Mouse (Mus musculus): ENCODE measurements around the gene Impad1. TPM values are rescaled to one million over a fixed set of nuclear protein-coding genes. Genes with fewer than 3 reads are reported as not detected.

The Impad1 gene
- total RNA-seq, 2 experiments from 2014 or later = 50.3 to 55.7 TPM

DNA sequence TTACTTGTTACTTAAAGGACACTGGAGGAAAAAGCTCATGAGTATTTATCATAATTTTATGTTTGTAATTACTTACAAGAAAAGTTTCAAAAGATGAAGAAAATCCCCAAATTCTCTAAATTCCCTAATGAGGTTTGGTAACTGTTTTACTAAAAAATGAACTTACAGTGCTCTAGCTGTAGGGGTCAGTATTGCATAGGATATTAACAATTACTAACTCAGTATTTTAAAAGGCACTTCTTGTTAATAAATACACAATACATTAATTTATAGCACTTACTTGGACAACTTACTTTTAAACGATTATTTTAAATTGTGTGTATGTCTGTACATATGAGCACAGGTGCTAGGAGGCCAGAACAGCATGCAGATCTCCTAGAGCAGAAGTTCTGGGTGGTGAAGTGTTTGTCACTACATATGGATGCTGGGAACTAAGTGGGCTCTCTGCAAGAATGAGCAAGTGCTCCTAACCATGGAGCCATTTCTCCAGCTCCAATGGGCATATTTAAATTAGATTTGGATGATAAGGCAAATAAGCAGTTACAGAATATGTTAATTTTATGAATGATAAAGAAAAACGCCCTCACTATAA lies 21.5 kb downstream of the Impad1 start:
- DNase-seq (ENCODE audit: low spot score in 2 of 2) = no peak
- peak; percentile 94 for TF ChIP-seq CTCF (conservative IDR thresholded peaks at IDR 0.05)
- Histone ChIP-seq H3K27ac (no peak overlapping the region), H3K4me3 (no peak overlapping the region)

DNA sequence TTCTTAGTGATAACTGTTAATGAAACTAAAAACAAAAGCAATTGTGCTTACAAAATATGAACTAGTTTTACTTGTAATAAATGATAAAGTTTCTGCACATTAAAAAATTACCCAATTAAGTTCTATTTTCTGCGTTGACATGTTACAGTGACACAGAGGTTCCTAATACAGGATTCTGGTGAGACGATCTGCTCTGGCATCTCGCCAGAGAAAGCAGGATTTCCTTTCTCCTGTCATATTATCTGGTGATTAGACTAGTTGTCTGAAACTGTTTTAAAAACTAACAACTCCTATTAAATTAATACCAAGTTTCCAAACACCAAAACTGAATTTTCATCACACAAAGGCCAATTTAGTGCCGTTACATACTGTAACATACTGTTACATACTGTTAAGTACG lies 27.3 kb downstream of the Impad1 start:
- Histone ChIP-seq H3K27ac (no peak overlapping the region), H3K4me3 (no peak overlapping the region)
- no peak for TF ChIP-seq CTCF (conservative IDR thresholded peaks at IDR 0.05)
- no peak for DNase-seq (ENCODE audit: low spot score in 2 of 2)

DNA sequence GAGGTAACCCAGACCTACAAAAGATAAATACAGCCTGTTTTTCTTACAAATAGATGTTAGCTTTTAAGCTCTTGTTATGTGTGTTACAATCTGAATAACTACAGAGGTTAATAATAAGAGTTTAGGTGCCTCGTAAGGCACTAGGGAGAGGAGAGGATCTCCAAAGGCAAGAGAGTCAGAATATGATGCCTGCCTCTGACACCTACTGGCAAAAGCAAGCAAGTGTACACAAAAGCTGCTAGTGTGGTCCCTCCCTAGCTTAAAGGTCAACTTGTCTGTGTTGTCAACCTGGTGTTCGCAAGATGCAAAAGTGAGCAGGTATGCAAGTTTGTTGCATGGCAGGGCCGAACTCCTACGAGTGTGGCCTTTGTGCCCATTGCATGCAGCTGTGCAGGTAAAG lies 34.8 kb downstream of the Impad1 start:
- peak; percentile 59 for TF ChIP-seq CTCF (conservative IDR thresholded peaks at IDR 0.05)
- DNase-seq (ENCODE audit: low spot score in 2 of 2) = no peak
- no peak overlapping the region for H3K4me3 ChIP-seq
- H3K27ac ChIP-seq = no peak overlapping the region

DNA sequence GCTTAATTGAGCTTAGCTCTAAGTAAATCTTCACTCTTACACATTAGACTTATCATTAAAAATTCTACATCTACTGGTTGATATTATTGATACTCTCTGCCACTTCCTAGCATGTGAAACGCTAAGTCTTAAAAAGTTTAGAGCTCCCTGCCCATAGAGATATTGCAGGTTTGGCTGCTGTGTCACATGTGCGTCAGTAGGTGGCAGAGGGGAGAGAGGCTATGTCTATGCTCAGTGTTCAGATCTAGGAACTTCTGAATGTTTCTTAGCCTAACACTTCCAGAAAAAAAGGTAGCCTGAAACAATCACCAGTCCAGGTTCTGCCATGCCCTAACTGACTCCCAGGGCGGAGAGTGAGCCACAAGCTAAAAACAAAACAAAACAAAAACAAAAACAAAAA lies 63.7 kb downstream of the Impad1 start:
- Histone ChIP-seq H3K4me3 (no peak overlapping the region), H3K27ac (no peak overlapping the region)
- peak in 1 of 2 experiments; percentile 31 for DNase-seq (ENCODE audit: low spot score in 2 of 2)
- TF ChIP-seq CTCF (conservative IDR thresholded peaks at IDR 0.05) = peak; percentile 76

DNA sequence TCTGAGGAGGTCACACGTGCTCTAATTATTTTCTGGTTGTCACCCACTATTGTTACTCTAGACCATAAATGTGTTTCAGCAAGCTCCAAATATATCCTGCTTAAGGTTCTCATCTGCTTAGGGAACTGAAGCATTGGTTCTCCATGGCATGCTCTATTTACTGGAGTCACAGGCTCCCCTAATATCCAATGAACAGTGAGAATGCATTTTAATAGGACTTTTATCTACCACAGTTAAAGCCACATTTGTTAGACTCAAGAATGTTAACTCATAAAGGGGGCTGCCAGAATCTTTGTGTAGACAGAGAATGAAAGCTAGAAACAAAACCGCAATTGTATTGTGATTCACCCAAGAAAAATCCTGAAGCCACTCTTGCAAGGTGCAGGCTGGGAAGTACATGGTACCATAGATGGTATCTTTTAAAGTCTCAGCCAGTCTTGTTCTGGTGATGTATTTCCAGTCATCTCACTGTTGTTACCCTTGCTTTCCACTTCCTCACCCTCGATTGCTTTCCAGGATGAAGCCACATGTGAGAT lies 66.8 kb downstream of the Impad1 start:
- TF ChIP-seq CTCF (conservative IDR thresholded peaks at IDR 0.05) = no peak
- no peak for DNase-seq (ENCODE audit: low spot score in 2 of 2)

DNA sequence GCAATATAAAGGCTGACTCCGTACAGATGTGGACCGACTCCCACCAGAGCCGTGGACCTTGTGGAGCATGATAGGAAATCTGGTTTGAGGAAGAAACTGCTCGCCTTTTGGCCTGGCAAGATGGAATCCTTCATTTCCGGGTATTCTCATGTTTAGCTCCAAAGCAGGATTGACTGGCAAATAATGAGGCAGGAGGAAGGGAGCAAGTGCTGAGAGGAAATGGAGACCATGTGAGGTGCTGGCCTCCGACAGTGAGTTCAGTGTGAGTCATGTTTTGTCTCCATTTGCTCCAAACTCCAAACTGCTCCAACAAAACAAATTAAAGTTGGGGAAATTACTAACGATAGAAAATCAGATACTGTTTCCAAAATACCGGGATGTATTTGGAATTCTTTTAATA lies 69.3 kb downstream of the Impad1 start:
- Histone ChIP-seq H3K27ac (no peak overlapping the region), H3K4me3 (no peak overlapping the region)
- TF ChIP-seq CTCF (conservative IDR thresholded peaks at IDR 0.05) = no peak
- no peak for DNase-seq (ENCODE audit: low spot score in 2 of 2)

More for the DNA sequence above, 66.8 kb downstream of the Impad1 start:
- no peak overlapping the region for H3K27ac ChIP-seq
- no peak overlapping the region for H3K4me3 ChIP-seq

DNA sequence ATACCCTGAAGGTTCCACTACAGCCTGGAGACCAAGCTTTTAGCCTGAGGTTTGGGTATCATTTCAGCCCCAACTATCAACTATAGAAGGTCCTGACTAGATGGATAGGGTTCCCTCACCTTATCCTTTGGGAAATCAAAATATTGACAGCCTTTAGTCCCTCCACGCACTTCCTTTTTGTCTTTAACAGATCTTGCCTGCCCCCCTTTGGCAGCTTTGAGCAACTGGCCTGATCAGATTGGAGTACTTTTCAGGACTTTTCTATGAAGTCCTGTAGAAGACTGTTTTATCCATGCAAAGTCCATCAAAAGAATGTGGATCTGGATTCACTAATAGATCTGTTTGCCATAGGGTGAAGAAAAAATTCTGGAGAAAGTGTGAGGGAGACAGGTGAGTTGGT lies 71.1 kb downstream of the Impad1 start:
- TF ChIP-seq CTCF (conservative IDR thresholded peaks at IDR 0.05) = peak; percentile 72
- no peak overlapping the region for H3K4me3 ChIP-seq
- H3K27ac ChIP-seq = no peak overlapping the region
- DNase-seq (ENCODE audit: low spot score in 2 of 2) = peak in 1 of 2 experiments; percentile 13

DNA sequence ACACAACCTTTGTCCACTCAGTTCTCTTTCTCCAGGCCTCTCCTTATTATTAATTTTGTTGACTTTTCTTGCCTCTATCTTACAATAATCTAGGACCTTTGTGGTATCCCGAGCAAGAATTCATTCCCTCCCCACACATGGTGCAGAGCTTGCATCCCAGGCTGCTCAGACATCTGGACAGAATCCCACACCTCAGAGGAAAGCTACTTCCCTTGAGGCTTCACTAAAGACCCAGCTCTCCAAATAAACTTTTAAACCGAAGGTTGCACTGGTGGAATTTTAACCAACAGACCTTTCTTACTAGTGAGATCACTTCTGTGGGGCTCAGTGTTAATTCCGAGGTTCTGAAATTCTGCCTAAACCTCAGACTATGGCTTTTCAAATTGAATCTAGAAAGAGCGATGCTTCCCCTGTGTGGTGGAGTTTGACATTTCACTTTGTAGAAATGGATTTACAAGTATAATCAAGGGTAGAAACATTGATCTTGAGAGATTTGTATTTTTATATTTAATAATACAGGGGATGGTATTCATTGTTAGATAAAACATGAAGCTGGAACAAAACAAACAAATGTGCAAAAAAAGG lies 75.3 kb downstream of the Impad1 start:
- peak; percentile 84 for TF ChIP-seq CTCF (conservative IDR thresholded peaks at IDR 0.05)

More for the DNA sequence above, 75.3 kb downstream of the Impad1 start:
- no peak overlapping the region for H3K4me3 ChIP-seq
- DNase-seq (ENCODE audit: low spot score in 2 of 2) = peak; percentile 47 to 49
- H3K27ac ChIP-seq = no peak overlapping the region

Data from layer of hippocampus, adult 2 months (tissue).